ENCODE assay signal across 20 mouse cellular contexts in genomic region chr11:34774636-34775035, GRCm38 (mm10). TPM values are rescaled to one million over a fixed set of nuclear protein-coding genes. Genes with fewer than 3 reads are reported as not detected.
A peak's percentile ranks its signal among the peaks of the same experiment; 100 is the strongest.
DNase-seq lines count a peak whose midpoint lies in the region; ATAC-seq lines count a peak whose summit lies in the region.
"Had no signal": no experiment of that assay in that cellular context is flagged by ENCODE, and none has a peak within 500 bp of the region (broad histone marks: within the 10 kb centered on the region; RNA-seq: fewer than 3 reads in every experiment).

No protein-coding gene starts in this region.

- DNase-seq in embryo, embryonic 10.5 days (ENCODE audit: low spot score): peak; percentile 24
- no peak for DNase-seq in embryo, embryonic 9.5 days (ENCODE audit: extremely low spot score)
- DNase-seq in intestine, embryonic 14.5 days (ENCODE audit: low spot score): peak; percentile 47
- DNase-seq in 416B (ENCODE audit: low read depth) (peak; percentile 41), MN1 (ENCODE audit: low spot score) (peak; percentile 91)
- DNase-seq in adrenal gland, postnatal 10 days: no peak
- DNase-seq: adrenal gland, adult 8-10 months; cerebellum, adult 11-12 months; cerebellum, postnatal 25 days; heart, postnatal 36 days; kidney, adult 11 months; kidney, postnatal 10 days; liver, embryonic 13.5 days; thymus, adult 18-20 months had no signal

- no peak overlapping the region for H3K27ac ChIP-seq in intestine, embryonic 14.5 days (ENCODE audit: low read depth)
- H3K27ac ChIP-seq in intestine, embryonic 16.5 days (ENCODE audit: low read length): no peak overlapping the region
- H3K27ac ChIP-seq: embryonic facial prominence, embryonic 15.5 days; heart, embryonic 13.5 days; liver, embryonic 13.5 days; neural tube, embryonic 13.5 days had no signal

- 58% methylated on average over 2 of the region's 2 CpGs for WGBS in intestine, embryonic 14.5 days
- 60% methylated on average over 2 of the region's 2 CpGs for WGBS in intestine, embryonic 16.5 days

- H3K4me3 ChIP-seq in intestine, embryonic 14.5 days (ENCODE audit: low read depth, low read length): no peak overlapping the region
- H3K4me3 ChIP-seq in intestine, embryonic 16.5 days (ENCODE audit: low read length): no peak overlapping the region
- H3K4me3 ChIP-seq: embryonic facial prominence, embryonic 15.5 days; heart, embryonic 13.5 days; liver, embryonic 13.5 days; neural tube, embryonic 13.5 days had no signal

- no peak overlapping the region for H3K9ac ChIP-seq in intestine, embryonic 14.5 days (ENCODE audit: low read length)
- H3K9ac ChIP-seq in intestine, embryonic 16.5 days (ENCODE audit: low read depth, low read length): no peak overlapping the region
- H3K9ac ChIP-seq: embryonic facial prominence, embryonic 15.5 days; heart, embryonic 13.5 days; liver, embryonic 13.5 days; neural tube, embryonic 13.5 days had no signal

- no peaks in the 10 kb centered on the region for H3K4me1 ChIP-seq in intestine, embryonic 14.5 days (replicated peaks; ENCODE audit: control insufficient read depth, insufficient read depth, low read length)
- no peaks in the 10 kb centered on the region for H3K4me1 ChIP-seq in intestine, embryonic 16.5 days (ENCODE audit: control insufficient read depth, insufficient read depth, low read length)
- H3K4me1 ChIP-seq: embryonic facial prominence, embryonic 15.5 days; neural tube, embryonic 13.5 days had no signal

- H3K9me3 ChIP-seq in intestine, embryonic 14.5 days (ENCODE audit: control insufficient read depth, low read length): no peaks in the 10 kb centered on the region
- no peaks in the 10 kb centered on the region for H3K9me3 ChIP-seq in intestine, embryonic 16.5 days (ENCODE audit: control insufficient read depth, low read length)
- H3K9me3 ChIP-seq: embryonic facial prominence, embryonic 15.5 days; heart, embryonic 13.5 days; liver, embryonic 13.5 days; neural tube, embryonic 13.5 days had no signal

- H3K4me2 ChIP-seq in intestine, embryonic 14.5 days (ENCODE audit: low read length): no peak overlapping the region
- H3K4me2 ChIP-seq in intestine, embryonic 16.5 days (ENCODE audit: low read depth, low read length): no peak overlapping the region
- H3K4me2 ChIP-seq: embryonic facial prominence, embryonic 15.5 days; heart, embryonic 13.5 days; liver, embryonic 13.5 days; neural tube, embryonic 13.5 days had no signal

- H3K36me3 ChIP-seq in intestine, embryonic 14.5 days (ENCODE audit: control insufficient read depth, insufficient read depth, low read length): no peaks in the 10 kb centered on the region
- H3K36me3 ChIP-seq in intestine, embryonic 16.5 days (ENCODE audit: control insufficient read depth, insufficient read depth, low read length): no peaks in the 10 kb centered on the region
- H3K36me3 ChIP-seq: embryonic facial prominence, embryonic 15.5 days; heart, embryonic 13.5 days; liver, embryonic 13.5 days; neural tube, embryonic 13.5 days had no signal

- no peak for ATAC-seq in intestine, embryonic 14.5 days (replicated peaks; ENCODE audit: low FRiP score, low TSS enrichment, low read depth)
- no peak for ATAC-seq in intestine, embryonic 16.5 days
- ATAC-seq in megakaryocyte, adult 5-6 weeks (ENCODE audit: poor library complexity, severe bottlenecking): no peak
- ATAC-seq: lung, postnatal 0 days had no signal

- H3K27me3 ChIP-seq in intestine, embryonic 14.5 days (replicated peaks; ENCODE audit: control insufficient read depth, insufficient read depth, low read length): no peaks in the 10 kb centered on the region
- no peaks in the 10 kb centered on the region for H3K27me3 ChIP-seq in intestine, embryonic 16.5 days (replicated peaks; ENCODE audit: control insufficient read depth, insufficient read depth, low read length)
- H3K27me3 ChIP-seq: embryonic facial prominence, embryonic 15.5 days; heart, embryonic 13.5 days; liver, embryonic 13.5 days; neural tube, embryonic 13.5 days had no signal

RNA-seq across cellular contexts. Expression of gene Dock2, which starts 9.1 kb away (rescaled TPM):
- 1.4 and 1.5 TPM in 2 replicates for polyA plus RNA-seq in intestine, embryonic 14.5 days (2014; fragmentation: Nextera tagmentation; extraction: Ambion mirVana)
- polyA plus RNA-seq in intestine, embryonic 16.5 days (2015; fragmentation: Nextera tagmentation; extraction: Ambion mirVana): 1.4 and 1.6 TPM in 2 replicates
- 153 and 160 TPM in 2 replicates for total RNA-seq in megakaryocyte, adult 5-6 weeks (2015)
- total RNA-seq in megakaryocyte, adult 5-6 weeks (2017): 218 and 238 TPM in 2 replicates
- total RNA-seq in adrenal gland, postnatal 10 days (2021): 1 to 10 TPM; 6.4 to 8.1 TPM

RNA-seq across cellular contexts. Expression of gene Spdl1, which starts 58.8 kb away (rescaled TPM):
- polyA plus RNA-seq in intestine, embryonic 14.5 days (2014; fragmentation: Nextera tagmentation; extraction: Ambion mirVana): 23.4 and 23.5 TPM in 2 replicates
- polyA plus RNA-seq in intestine, embryonic 16.5 days (2015; fragmentation: Nextera tagmentation; extraction: Ambion mirVana): 14.8 and 16.5 TPM in 2 replicates
- 18.7 and 25.8 TPM in 2 replicates for total RNA-seq in megakaryocyte, adult 5-6 weeks (2015)
- 30.3 and 35.6 TPM in 2 replicates for total RNA-seq in megakaryocyte, adult 5-6 weeks (2017)
- total RNA-seq in adrenal gland, postnatal 10 days (2021): 1 to 10 TPM; 4.4 to 5.6 TPM

Comparison
In these comparisons a context has a peak if more than half of its experiments do, and no peak if none do; other contexts are left out.
1. DNase-seq: peak in embryo, embryonic 10.5 days (single experiment), intestine, embryonic 14.5 days (single experiment), 416B (single experiment) and MN1 (single experiment); none in embryo, embryonic 9.5 days (single experiment) and adrenal gland, postnatal 10 days (single experiment).
2. RNA of gene Dock2, which starts 9.1 kb away (total RNA-seq): 153 to 238 TPM in megakaryocyte, adult 5-6 weeks; 6.4 to 8.1 TPM in adrenal gland, postnatal 10 days; every median in the first group is over 10 times any median in the second.